23 mouse cellular contexts compared by ENCODE assay signal in genomic region chr7:141314416-141314815, GRCm38 (mm10). TPM values are rescaled to one million over a fixed set of nuclear protein-coding genes. Genes with fewer than 3 reads are reported as not detected.
"Had no signal": no experiment of that assay in that cellular context is flagged by ENCODE, and none has a peak within 500 bp of the region (broad histone marks: within the 10 kb centered on the region; RNA-seq: fewer than 3 reads in every experiment).

No protein-coding gene starts in this region.

- H3K4me1 ChIP-seq: limb, embryonic 10.5 days; limb, embryonic 13.5 days; liver, embryonic 13.5 days; midbrain, embryonic 10.5 days had no signal

- H3K27me3 ChIP-seq: limb, embryonic 13.5 days; liver, embryonic 13.5 days; megakaryocyte, embryonic 14.5 days had no signal

- DNase-seq: kidney, postnatal 25 days; liver; liver, embryonic 13.5 days; lung, embryonic 14.5 days; midbrain, embryonic 14.5 days; right cerebral cortex, adult 18-20 months; right cerebral cortex, postnatal 4 days; thymus, adult 2 months; thymus, postnatal 14 days; thymus, postnatal 4 days had no signal

- H3K4me2 ChIP-seq: limb, embryonic 13.5 days; liver, embryonic 13.5 days; lung, embryonic 14.5 days had no signal

- H3K27ac ChIP-seq: kidney, postnatal 0 days; layer of hippocampus, adult 2 months; limb, embryonic 10.5 days; limb, embryonic 13.5 days; liver, embryonic 13.5 days; macrophage; midbrain, embryonic 10.5 days; stomach, postnatal 0 days had no signal

- H3K4me3 ChIP-seq: layer of hippocampus, adult 2 months; limb, embryonic 10.5 days; limb, embryonic 13.5 days; liver, embryonic 13.5 days; megakaryocyte, embryonic 14.5 days; midbrain, embryonic 10.5 days had no signal

- H3K9me3 ChIP-seq: limb, embryonic 10.5 days; limb, embryonic 13.5 days; liver, embryonic 13.5 days; megakaryocyte, embryonic 14.5 days; midbrain, embryonic 10.5 days had no signal

- ATAC-seq: lung, postnatal 0 days had no signal

- H3K9ac ChIP-seq: limb, embryonic 13.5 days; liver, embryonic 13.5 days; lung, embryonic 14.5 days had no signal

RNA-seq across cellular contexts. Expression of gene Drd4, which starts 22.6 kb away (rescaled TPM):
- polyA plus RNA-seq: liver, embryonic 13.5 days; liver, embryonic 16.5 days; macrophage had no signal

RNA-seq across cellular contexts. Expression of gene Eps8l2, which starts 24.3 kb away (rescaled TPM):
- polyA plus RNA-seq: macrophage had no signal

RNA-seq across cellular contexts. Expression of gene Sct, which starts 35.5 kb away (rescaled TPM):
- total RNA-seq: layer of hippocampus, adult 2 months; layer of hippocampus, postnatal 25 days; left cerebral cortex, adult 18-20 months; left cerebral cortex, postnatal 25 days had no signal
- polyA plus RNA-seq: macrophage had no signal
